Mouse (Mus musculus): ENCODE measurements around the gene Slc6a11. TPM values are rescaled to one million over a fixed set of nuclear protein-coding genes. Genes with fewer than 3 reads are reported as not detected.
A peak's percentile ranks its signal among the peaks of the same experiment; 100 is the strongest.

Slc6a11 gene
- polyA plus RNA-seq, 1 experiment from 2014 or later, result 0.24 TPM

DNA sequence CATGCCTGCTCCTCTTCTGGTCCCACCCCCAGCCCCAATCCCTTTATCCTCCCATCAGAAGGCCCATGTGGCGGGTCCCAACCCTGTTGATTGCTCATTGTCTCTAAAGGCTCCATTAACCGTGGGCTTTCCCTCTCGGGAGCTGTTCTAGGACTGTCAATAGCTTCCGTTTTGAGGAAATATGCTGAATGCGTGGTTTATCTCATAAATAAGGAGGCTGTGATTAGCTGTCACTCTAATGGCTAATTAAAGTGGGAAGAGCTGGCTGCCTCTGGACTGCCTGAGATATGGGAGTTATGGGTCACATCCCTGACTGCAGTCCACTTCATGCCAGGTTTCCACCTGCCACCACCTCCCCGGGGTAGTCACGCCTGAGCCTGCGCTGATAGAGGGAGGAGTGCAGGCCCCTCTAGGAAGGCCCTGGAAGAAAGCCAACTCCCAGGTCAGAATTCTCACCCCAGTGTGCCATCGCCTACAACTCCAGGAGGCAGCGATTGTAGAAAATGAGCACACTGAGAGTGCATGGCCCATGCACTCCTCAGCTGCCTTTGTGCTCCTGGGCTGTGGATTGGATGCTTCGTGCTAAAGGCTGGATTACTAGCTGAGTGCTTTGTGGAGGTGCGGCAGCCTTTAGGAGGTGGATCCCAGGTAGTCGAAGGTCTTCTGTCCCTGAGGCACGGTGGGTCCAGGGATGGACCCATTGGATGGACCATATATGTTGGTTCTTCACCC is 143.1 kb downstream of the Slc6a11 start:
- ATAC-seq, result no peak
- no peaks in the 10 kb centered on the region for H3K36me3 ChIP-seq
- 55% methylated on average over 14 of the region's 14 CpGs for WGBS

DNA sequence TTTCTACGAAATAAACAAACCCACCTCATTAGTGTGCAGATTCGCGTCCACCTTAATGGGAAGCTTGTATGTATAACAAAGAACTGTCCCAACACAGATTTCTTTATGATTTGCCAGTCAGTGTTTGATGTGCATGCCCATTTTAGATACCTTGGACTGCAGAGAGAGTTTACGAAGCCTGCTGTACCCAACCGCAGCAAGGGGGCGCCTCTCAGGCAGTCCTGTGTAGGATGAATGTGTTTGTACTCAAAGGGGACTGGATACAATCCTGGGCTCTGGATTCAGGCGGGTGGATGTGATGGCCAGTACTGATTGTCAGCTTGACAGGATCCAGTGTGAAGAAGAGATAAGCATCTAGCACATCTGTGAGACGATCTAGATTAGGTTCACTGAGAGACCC is 144.8 kb downstream of the Slc6a11 start:
- Histone ChIP-seq H3K4me3 (replicated peaks) (no peak overlapping the region), H3K36me3 (no peaks in the 10 kb centered on the region), H3K27ac (no peak overlapping the region), H3K27me3 (replicated peaks) (peaks cover 9% of the 10 kb centered on the region), H3K4me2 (replicated peaks) (no peak overlapping the region), H3K9me3 (no peaks in the 10 kb centered on the region), H3K9ac (no peak overlapping the region), H3K4me1 (replicated peaks) (no peaks in the 10 kb centered on the region)
- WGBS, result 58% methylated on average over 8 of the region's 8 CpGs
- ATAC-seq, result no peak

More for the DNA sequence above, 143.1 kb downstream of the Slc6a11 start:
- Histone ChIP-seq H3K9ac (no peak overlapping the region), H3K4me2 (replicated peaks) (no peak overlapping the region), H3K4me1 (replicated peaks) (no peaks in the 10 kb centered on the region), H3K4me3 (replicated peaks) (no peak overlapping the region), H3K9me3 (no peaks in the 10 kb centered on the region), H3K27ac (no peak overlapping the region), H3K27me3 (replicated peaks) (peaks cover 3% of the 10 kb centered on the region; the same call in 1 of the 2 replicates)

DNA sequence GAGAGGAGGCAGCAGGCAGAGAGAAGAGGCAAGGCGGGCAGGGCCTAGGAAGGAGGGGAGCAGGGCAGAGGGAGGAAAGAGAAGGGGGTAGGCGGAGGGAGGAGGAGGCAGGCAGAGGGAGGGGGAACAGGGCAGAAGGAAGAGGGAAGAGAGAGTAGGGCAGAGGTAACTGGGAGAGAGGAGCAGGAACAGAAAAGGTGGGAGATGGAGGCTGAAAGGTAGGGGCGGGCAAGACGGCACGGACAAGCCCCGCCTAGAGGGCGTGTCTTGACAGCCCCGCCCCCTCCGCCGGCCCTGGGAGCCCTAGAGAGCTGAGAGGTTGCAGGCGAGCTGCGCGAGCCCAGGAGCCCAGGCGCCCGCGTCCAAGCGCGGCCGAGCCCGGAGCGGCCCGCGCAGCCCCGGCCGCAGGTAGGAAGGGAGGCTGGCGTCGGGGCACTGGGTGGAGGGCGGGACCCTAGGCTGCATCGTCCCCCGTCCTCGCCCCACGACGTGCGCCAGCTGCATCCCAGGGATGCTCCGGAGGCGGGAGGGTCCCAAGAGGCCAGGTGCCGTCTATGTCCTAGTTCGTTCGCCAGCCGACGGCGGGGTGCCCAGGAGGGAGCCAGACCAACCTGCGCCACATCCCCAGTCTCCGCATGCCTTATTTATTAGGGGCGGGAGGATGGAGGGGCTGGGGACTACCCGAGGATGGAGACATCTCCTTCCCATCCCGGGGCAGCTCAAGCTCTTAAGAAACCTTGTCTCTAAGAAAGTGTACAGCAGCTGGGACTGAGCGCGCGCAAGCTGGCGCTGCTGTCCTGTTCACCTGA is 151.6 kb downstream of the Slc6a11 start, which contains the start of gene Slc6a1:
Gene Slc6a1 (plus strand): TSS at position 167 of the 809 bp plus-strand sequence.
- no peak within 1 kb of the TSS for H3K9ac ChIP-seq
- H3K4me3 ChIP-seq (replicated peaks), result peak within 1 kb of the TSS; percentile 7; the same call in 1 of the 2 replicates
- H3K4me1 ChIP-seq (replicated peaks), result peaks cover 4% of the 10 kb centered on the region; the same call in 1 of the 2 replicates
- peak; percentile 97 for ATAC-seq
- no peak within 1 kb of the TSS for H3K27ac ChIP-seq
- H3K36me3 ChIP-seq, result no peaks in the 10 kb centered on the region
- H3K4me2 ChIP-seq (replicated peaks), result peak within 1 kb of the TSS; percentile 41
- WGBS, result 3% methylated on average over 49 of the region's 51 CpGs
- no peaks in the 10 kb centered on the region for H3K9me3 ChIP-seq
- H3K27me3 ChIP-seq (replicated peaks), result peaks cover 76% of the 10 kb centered on the region

DNA sequence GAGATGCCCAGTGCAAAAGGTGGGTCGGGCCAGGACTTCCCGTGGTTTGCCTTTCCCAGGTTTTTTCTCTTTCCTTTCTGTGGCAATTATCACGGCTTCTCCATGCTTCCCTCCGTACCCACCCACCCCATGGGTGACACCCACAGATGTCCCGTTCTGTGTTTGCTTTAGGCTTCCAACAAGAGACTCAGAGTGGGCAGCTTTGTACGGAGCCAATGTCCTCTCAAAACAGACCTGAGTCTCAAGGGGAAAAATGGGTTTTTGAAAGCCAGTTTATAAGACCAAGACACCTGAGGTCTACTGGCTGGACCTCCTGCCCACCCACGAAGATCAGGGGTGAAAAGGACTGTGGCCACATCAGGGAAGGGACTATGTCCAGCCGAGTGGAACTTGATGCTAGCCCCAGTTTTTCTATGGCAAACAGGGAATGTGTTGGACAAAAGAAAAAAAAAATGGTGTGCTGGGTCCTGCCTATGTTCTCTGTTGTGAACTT is 152.3 kb downstream of the Slc6a11 start:
- 0 out of 2 replicates have a peak overlapping the region, but pooled peaks have one; percentile 41 for H3K4me2 ChIP-seq (replicated peaks)
- peaks cover 80% of the 10 kb centered on the region for H3K27me3 ChIP-seq (replicated peaks)
- H3K9ac ChIP-seq, result no peak overlapping the region
- H3K9me3 ChIP-seq, result no peaks in the 10 kb centered on the region
- no peaks in the 10 kb centered on the region for H3K36me3 ChIP-seq
- WGBS, result 14% methylated on average over 8 of the region's 8 CpGs
- no peak for ATAC-seq
- peaks cover 4% of the 10 kb centered on the region; the same call in 1 of the 2 replicates for H3K4me1 ChIP-seq (replicated peaks)
- no peak overlapping the region for H3K27ac ChIP-seq
- no peak overlapping the region for H3K4me3 ChIP-seq (replicated peaks)

DNA sequence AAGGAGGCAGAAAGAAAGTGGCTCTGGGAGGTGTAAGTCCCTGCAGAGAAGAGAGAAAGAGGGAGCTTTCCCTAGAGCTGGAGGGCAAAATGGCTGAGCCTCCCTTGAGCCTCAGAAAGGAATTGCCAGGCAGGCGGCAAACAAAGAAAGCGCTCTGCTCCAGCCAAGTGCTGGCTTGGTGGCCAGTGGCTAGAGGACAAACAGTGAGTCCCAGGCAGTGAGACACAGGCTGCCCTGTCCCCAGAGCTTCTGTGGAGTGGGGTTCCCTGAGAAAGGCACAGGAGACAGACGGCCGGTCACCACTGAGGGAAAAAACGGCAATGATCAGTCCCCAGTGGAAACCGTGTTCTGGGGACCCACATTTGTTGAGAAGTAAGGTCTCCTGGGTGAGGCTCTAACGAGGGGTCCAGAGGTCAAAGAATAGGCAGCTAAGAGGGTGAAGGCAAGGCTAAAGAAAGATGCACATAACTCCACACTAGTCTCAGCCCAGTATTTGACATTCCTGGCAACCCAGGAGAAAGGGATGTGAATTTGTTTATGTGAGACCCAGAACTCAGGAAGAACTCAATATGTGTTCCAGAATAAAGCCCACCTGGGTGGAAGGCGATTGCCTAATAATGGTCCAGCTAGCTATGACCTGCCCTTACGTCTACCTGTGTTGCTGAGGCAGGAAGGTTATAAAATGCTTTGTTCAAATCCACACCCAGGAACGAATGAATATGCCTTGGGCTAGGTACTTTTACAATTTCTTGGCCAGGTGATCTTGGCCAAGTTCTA is 153.1 kb downstream of the Slc6a11 start:
- H3K9me3 ChIP-seq, result no peaks in the 10 kb centered on the region
- no peaks in the 10 kb centered on the region for H3K36me3 ChIP-seq
- WGBS, result 48% methylated on average over 10 of the region's 10 CpGs

DNA sequence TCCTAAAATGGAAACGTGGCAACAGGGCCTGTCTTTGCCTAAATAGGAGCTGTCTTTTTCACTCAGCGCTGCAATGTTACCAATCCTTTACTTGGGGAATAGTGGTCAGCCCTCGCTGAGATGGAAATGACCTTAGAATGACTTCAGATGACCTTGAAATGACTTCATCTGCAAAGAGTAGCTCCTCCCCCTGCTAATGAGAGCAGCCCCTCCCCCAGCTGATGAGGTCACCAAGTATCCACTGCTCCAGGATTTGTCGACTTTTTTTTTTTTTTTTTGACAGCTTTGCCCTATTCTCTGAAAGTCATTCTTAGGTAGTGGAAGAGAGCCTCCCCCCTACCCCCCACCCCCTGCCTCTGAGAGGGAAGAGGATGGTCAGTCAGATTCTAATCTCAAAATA is 154.4 kb downstream of the Slc6a11 start:
- Histone ChIP-seq H3K4me2 (replicated peaks) (no peak overlapping the region), H3K4me1 (replicated peaks) (peaks cover 4% of the 10 kb centered on the region; the same call in 1 of the 2 replicates), H3K4me3 (replicated peaks) (no peak overlapping the region), H3K27ac (no peak overlapping the region), H3K27me3 (replicated peaks) (peaks cover 83% of the 10 kb centered on the region), H3K36me3 (no peaks in the 10 kb centered on the region), H3K9me3 (no peaks in the 10 kb centered on the region), H3K9ac (no peak overlapping the region)
- no peak for ATAC-seq
- 35% methylated on average over 4 of the region's 4 CpGs for WGBS

More for the DNA sequence above, 153.1 kb downstream of the Slc6a11 start:
- peaks cover 4% of the 10 kb centered on the region; the same call in 1 of the 2 replicates for H3K4me1 ChIP-seq (replicated peaks)
- H3K27me3 ChIP-seq (replicated peaks), result peaks cover 84% of the 10 kb centered on the region
- H3K4me3 ChIP-seq (replicated peaks), result no peak overlapping the region
- H3K9ac ChIP-seq, result no peak overlapping the region
- H3K4me2 ChIP-seq (replicated peaks), result no peak overlapping the region
- no peak for ATAC-seq
- no peak overlapping the region for H3K27ac ChIP-seq

DNA sequence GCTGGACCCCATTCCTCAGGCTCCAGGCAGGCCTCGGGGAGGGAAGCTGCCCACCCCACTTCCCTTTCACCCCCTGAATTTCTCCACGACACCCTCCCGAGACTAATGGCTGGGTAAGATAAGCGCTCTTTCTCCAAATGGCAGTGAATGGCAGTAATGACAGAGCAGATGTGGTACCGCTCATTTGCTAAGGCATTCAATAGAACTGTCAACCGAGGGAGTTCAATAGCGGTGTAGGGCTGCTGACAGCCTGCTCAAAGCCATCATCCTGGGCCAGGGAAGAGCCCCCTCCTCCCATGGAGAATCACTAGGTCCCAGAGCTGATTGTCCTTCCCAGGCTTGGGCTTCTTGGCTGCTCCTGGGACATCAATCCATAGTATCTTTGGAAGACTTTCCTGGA is 158.1 kb downstream of the Slc6a11 start:
- 43% methylated on average over 7 of the region's 7 CpGs for WGBS
- H3K9ac ChIP-seq, result no peak overlapping the region
- H3K9me3 ChIP-seq, result no peaks in the 10 kb centered on the region
- H3K4me3 ChIP-seq (replicated peaks), result no peak overlapping the region
- no peak overlapping the region for H3K27ac ChIP-seq
- ATAC-seq, result no peak
- no peaks in the 10 kb centered on the region for H3K36me3 ChIP-seq
- no peaks in the 10 kb centered on the region for H3K4me1 ChIP-seq (replicated peaks)
- H3K4me2 ChIP-seq (replicated peaks), result no peak overlapping the region
- peaks cover 48% of the 10 kb centered on the region for H3K27me3 ChIP-seq (replicated peaks)

DNA sequence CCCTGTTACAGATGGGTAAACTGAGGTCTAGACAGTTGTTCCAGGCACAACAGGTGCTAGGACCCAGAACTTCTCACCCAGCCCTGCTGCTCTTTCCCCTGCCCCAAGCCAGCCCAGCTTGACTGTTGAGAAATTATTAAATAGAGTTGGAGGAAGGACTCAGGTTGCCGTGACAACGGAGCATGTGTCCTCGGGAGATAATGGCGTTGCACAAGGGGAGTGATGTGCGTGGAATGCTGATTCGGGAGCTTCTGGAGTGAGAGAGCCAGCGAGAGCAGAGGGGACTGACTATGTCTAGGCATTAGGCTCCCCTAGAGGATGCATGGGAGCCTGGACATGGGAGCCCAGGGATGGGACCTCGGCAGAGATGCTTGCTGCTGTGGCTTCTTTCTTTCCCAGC is 159.1 kb downstream of the Slc6a11 start:
- ATAC-seq, result no peak
- Histone ChIP-seq H3K4me2 (replicated peaks) (no peak overlapping the region), H3K9me3 (no peaks in the 10 kb centered on the region), H3K4me1 (replicated peaks) (no peaks in the 10 kb centered on the region), H3K27ac (no peak overlapping the region), H3K9ac (no peak overlapping the region), H3K36me3 (no peaks in the 10 kb centered on the region), H3K4me3 (replicated peaks) (no peak overlapping the region), H3K27me3 (replicated peaks) (peaks cover 38% of the 10 kb centered on the region)
- whole genome bisulfite sequencing, result 32% methylated on average over 8 of the region's 8 CpGs

DNA sequence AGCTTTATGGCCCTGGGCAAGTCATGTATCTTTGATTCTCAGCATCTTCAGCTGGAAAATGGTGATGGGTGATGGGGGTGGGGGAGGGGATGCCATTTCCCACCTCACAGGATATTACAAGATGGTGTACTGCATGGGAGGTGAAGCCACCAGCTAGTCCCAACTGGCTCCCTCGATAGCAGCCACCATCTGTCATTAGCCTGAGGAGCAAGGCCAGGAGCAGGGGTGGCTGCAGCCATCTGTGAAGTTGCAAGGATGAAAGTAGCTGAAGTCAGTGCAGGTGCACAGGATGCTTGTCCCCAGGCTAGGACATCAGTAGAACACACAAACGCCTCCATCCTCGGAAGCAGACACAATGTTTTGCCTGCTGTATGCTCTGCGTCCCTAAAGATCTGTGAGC is 159.9 kb downstream of the Slc6a11 start:
- no peaks in the 10 kb centered on the region for H3K36me3 ChIP-seq
- H3K4me2 ChIP-seq (replicated peaks), result no peak overlapping the region
- ATAC-seq, result no peak
- H3K4me3 ChIP-seq (replicated peaks), result no peak overlapping the region
- 70% methylated on average over 4 of the region's 4 CpGs for WGBS
- peaks cover 30% of the 10 kb centered on the region for H3K27me3 ChIP-seq (replicated peaks)
- H3K27ac ChIP-seq, result no peak overlapping the region
- no peak overlapping the region for H3K9ac ChIP-seq
- no peaks in the 10 kb centered on the region for H3K9me3 ChIP-seq
- H3K4me1 ChIP-seq (replicated peaks), result no peaks in the 10 kb centered on the region

DNA sequence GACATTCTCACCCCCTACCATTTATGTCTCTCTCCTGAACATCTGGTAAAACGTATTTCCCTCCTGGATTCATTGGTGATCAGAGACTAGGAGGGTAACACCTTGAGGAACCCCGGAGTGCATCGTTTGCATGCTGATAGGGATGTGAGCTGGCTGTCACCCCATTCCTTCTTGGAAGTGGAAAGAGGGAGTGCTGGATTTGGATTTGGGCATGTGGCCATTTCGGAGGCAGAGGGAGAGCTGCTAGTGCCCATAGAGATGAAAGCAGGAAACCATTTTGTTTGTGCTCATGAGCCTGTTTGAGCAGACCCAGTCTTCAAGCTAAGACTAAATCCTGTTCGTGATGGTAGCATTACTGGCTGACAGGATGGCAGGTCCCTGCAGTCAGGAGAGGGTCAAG is 160.4 kb downstream of the Slc6a11 start:
- no peak for ATAC-seq
- Histone ChIP-seq H3K9me3 (no peaks in the 10 kb centered on the region), H3K27ac (no peak overlapping the region), H3K4me3 (replicated peaks) (no peak overlapping the region), H3K4me1 (replicated peaks) (peaks cover under 1% of the 10 kb centered on the region; the same call in 1 of the 2 replicates), H3K36me3 (no peaks in the 10 kb centered on the region), H3K4me2 (replicated peaks) (no peak overlapping the region), H3K27me3 (replicated peaks) (peaks cover 25% of the 10 kb centered on the region), H3K9ac (no peak overlapping the region)
- WGBS, result 46% methylated on average over 5 of the region's 5 CpGs

DNA sequence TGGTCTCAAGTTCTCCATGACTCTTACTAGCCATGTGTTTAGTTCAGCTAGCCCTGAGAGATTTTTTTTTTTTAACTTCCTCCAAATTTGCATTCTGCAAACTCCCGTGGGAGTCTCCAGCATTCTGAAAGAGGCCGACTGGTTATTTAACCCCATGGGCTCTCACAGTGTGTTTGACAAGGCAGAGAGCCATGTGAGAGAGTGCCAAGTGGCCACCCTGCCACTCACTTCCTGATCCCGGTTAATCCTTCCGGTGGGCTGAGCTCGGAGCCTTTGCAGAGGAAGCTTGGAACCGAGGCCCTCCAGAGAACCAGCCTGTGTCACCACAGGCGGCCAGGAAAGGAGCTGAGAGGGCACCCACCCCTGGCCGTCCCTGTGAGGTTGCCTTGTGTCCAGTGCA is 162.5 kb downstream of the Slc6a11 start:
- no peak for ATAC-seq
- Histone ChIP-seq H3K27ac (no peak overlapping the region), H3K27me3 (replicated peaks) (peaks cover 8% of the 10 kb centered on the region), H3K4me2 (replicated peaks) (no peak overlapping the region), H3K4me1 (replicated peaks) (peaks cover 13% of the 10 kb centered on the region), H3K36me3 (no peaks in the 10 kb centered on the region), H3K9me3 (no peaks in the 10 kb centered on the region), H3K9ac (no peak overlapping the region), H3K4me3 (replicated peaks) (no peak overlapping the region)
- WGBS, result 33% methylated on average over 8 of the region's 8 CpGs

DNA sequence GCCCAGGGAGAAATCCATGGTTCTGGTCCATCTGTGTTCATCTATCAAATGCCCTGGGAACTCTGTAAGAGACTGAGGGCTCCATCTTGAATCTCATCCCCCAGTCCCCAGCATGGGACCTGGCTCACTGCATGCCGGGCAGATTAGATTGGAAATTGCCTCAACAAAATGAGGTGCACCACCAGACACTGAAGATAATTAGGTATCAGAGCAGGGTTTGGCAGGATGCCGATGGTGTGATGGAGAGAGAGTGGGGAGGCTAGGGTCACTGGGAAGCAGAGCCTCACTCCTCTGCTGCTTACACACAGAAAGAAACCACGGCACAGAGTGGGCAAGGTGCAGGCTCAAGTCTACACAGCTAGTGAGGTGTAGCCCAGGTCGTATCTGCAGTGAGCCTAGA is 164.0 kb downstream of the Slc6a11 start:
- no peak overlapping the region for H3K4me3 ChIP-seq (replicated peaks)
- H3K27ac ChIP-seq, result no peak overlapping the region
- no peaks in the 10 kb centered on the region for H3K36me3 ChIP-seq
- H3K4me1 ChIP-seq (replicated peaks), result peaks cover 13% of the 10 kb centered on the region
- no peak overlapping the region for H3K9ac ChIP-seq
- ATAC-seq, result no peak
- H3K4me2 ChIP-seq (replicated peaks), result no peak overlapping the region
- H3K27me3 ChIP-seq (replicated peaks), result no peaks in the 10 kb centered on the region; the same call in 1 of the 2 replicates
- WGBS, result 86% methylated on average over 4 of the region's 4 CpGs
- no peaks in the 10 kb centered on the region for H3K9me3 ChIP-seq

Data from intestine, embryonic 15.5 days (tissue).